10 mouse cellular contexts compared by ENCODE assay signal in the genomic region with DNA sequence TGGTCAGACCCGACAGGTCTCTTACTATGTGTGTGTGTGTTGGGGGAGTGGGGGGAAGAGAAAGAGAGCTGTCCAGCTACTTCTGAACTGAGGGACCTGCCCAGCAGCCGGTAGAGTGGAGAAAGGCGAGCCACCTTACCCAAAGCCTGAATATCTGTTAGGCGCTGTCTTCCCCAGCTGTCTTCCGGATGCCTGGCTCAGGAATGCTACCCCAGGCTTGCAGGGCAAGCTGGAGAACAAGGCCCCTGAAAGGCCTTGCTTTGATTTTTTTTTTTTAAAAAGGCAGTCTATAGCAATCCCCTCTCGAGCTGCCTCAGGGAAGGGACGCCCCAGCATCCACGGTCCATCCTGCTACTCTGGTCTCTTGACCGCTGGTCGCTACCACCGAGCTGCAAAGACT. TPM values are rescaled to one million over a fixed set of nuclear protein-coding genes. Genes with fewer than 3 reads are reported as not detected.
DNase-seq lines count a peak whose midpoint lies in the region; ATAC-seq and TF ChIP-seq lines count a peak whose summit lies in the region.
"Had no signal": no experiment of that assay in that cellular context is flagged by ENCODE, and none has a peak within 500 bp of the region (broad histone marks: within the 10 kb centered on the region; RNA-seq: fewer than 3 reads in every experiment).

No protein-coding gene starts in this region.

- H3K4me2 ChIP-seq in heart, embryonic 12.5 days = peak overlapping the region; percentile 97
- H3K4me2 ChIP-seq in embryonic facial prominence, embryonic 14.5 days (ENCODE audit: low read depth, low read length) = peak overlapping the region; percentile 99; the same call in 1 of the 2 replicates
- peak overlapping the region; percentile 96 for H3K4me2 ChIP-seq in limb, embryonic 12.5 days

- TF ChIP-seq CTCF in ES-Bruce4 (IDR thresholded peaks at IDR 0.05; ENCODE audit: low read depth, low read length) = no peak

- TF ChIP-seq EP300 in ES-Bruce4 (IDR thresholded peaks at IDR 0.05; ENCODE audit: insufficient read depth, low read depth, low read length) = no peak

- DNase-seq in heart, adult 9 months (ENCODE audit: low spot score in 2 of 2) = no peak
- peak; percentile 73 for DNase-seq in embryonic facial prominence, embryonic 14.5 days (ENCODE audit: low spot score)
- DNase-seq in thymus, postnatal 25 days = no peak
- no peak for DNase-seq in adrenal gland, adult 2 months
- no peak for DNase-seq in urinary bladder, adult 2 months (ENCODE audit: low spot score)
- DNase-seq: kidney, postnatal 36 days had no signal

- ATAC-seq in heart, embryonic 12.5 days (ENCODE audit: insufficient number of reproducible peaks, low FRiP score) = no peak
- ATAC-seq in embryonic facial prominence, embryonic 14.5 days (ENCODE audit: low read depth) = peak; percentile 1; the same call in 1 of the 2 replicates
- ATAC-seq in limb, embryonic 12.5 days (ENCODE audit: insufficient number of reproducible peaks, insufficient read depth, low FRiP score, low TSS enrichment, low read depth) = no peak

- peaks cover 11% of the 10 kb centered on the region; the same call in 1 of the 2 replicates for H3K36me3 ChIP-seq in heart, embryonic 12.5 days
- 0 out of 2 replicates have a peak, but pooled peaks cover 2% of the 10 kb centered on the region for H3K36me3 ChIP-seq in ES-Bruce4 (ENCODE audit: control insufficient read depth, insufficient read depth, low read length, poor library complexity, severe bottlenecking)
- peaks cover 16% of the 10 kb centered on the region for H3K36me3 ChIP-seq in embryonic facial prominence, embryonic 14.5 days (ENCODE audit: control insufficient read depth, insufficient read depth, low read length)
- peaks cover 7% of the 10 kb centered on the region; the same call in 1 of the 2 replicates for H3K36me3 ChIP-seq in limb, embryonic 12.5 days

- no peaks in the 10 kb centered on the region for H3K9me3 ChIP-seq in heart, embryonic 12.5 days (replicated peaks)
- H3K9me3 ChIP-seq in ES-Bruce4 (replicated peaks; ENCODE audit: control insufficient read depth, insufficient read depth, low read length, poor library complexity, severe bottlenecking) = no peaks in the 10 kb centered on the region
- no peaks in the 10 kb centered on the region for H3K9me3 ChIP-seq in embryonic facial prominence, embryonic 14.5 days (ENCODE audit: control insufficient read depth, low read length)
- H3K9me3 ChIP-seq in limb, embryonic 12.5 days = no peaks in the 10 kb centered on the region

- H3K4me1 ChIP-seq in heart, embryonic 12.5 days (replicated peaks) = peaks cover 48% of the 10 kb centered on the region
- peaks cover 7% of the 10 kb centered on the region for H3K4me1 ChIP-seq in ES-Bruce4 (ENCODE audit: control insufficient read depth, insufficient read depth, low read length)
- H3K4me1 ChIP-seq in embryonic facial prominence, embryonic 14.5 days (ENCODE audit: control insufficient read depth, insufficient read depth, low read length) = peaks cover 30% of the 10 kb centered on the region
- peaks cover 54% of the 10 kb centered on the region for H3K4me1 ChIP-seq in limb, embryonic 12.5 days (replicated peaks)

- H3K9ac ChIP-seq in heart, embryonic 12.5 days = peak overlapping the region; percentile 87
- 0 out of 2 replicates have a peak overlapping the region, but pooled peaks have one; percentile 1 for H3K9ac ChIP-seq in ES-Bruce4 (ENCODE audit: low read depth, poor library complexity, severe bottlenecking)
- peak overlapping the region; percentile 47 for H3K9ac ChIP-seq in embryonic facial prominence, embryonic 14.5 days (ENCODE audit: low read depth, low read length)
- H3K9ac ChIP-seq in limb, embryonic 12.5 days (replicated peaks) = peak overlapping the region; percentile 99

- TF ChIP-seq POLR2A in ES-Bruce4 (IDR thresholded peaks at IDR 0.05; ENCODE audit: insufficient read depth, low read length) = no peak

- no peak overlapping the region for H3K4me3 ChIP-seq in heart, embryonic 12.5 days
- no peak overlapping the region for H3K4me3 ChIP-seq in ES-Bruce4 (ENCODE audit: low read depth, low read length)
- no peak overlapping the region for H3K4me3 ChIP-seq in embryonic facial prominence, embryonic 14.5 days (ENCODE audit: low read depth, low read length)
- no peak overlapping the region for H3K4me3 ChIP-seq in limb, embryonic 12.5 days (replicated peaks)

- H3K27ac ChIP-seq in heart, embryonic 12.5 days (ENCODE audit: poor library complexity, severe bottlenecking) = peak overlapping the region; percentile 95
- H3K27ac ChIP-seq in ES-Bruce4 (ENCODE audit: insufficient read depth, low read length) = peak overlapping the region; percentile 62
- H3K27ac ChIP-seq in embryonic facial prominence, embryonic 14.5 days (replicated peaks; ENCODE audit: low read depth, low read length) = peak overlapping the region; percentile 96
- peak overlapping the region; percentile 98 for H3K27ac ChIP-seq in limb, embryonic 12.5 days
- H3K27ac ChIP-seq: macrophage had no signal

- WGBS in heart, embryonic 12.5 days = 34% methylated on average over 11 of the region's 11 CpGs
- WGBS in embryonic facial prominence, embryonic 14.5 days = 22% methylated on average over 11 of the region's 11 CpGs
- WGBS in limb, embryonic 12.5 days = 28% methylated on average over 11 of the region's 11 CpGs

- H3K27me3 ChIP-seq in heart, embryonic 12.5 days (replicated peaks) = no peaks in the 10 kb centered on the region
- H3K27me3 ChIP-seq in ES-Bruce4 (ENCODE audit: control insufficient read depth, insufficient read depth, low read length, poor library complexity, severe bottlenecking) = peaks cover 11% of the 10 kb centered on the region; the same call in 1 of the 2 replicates
- H3K27me3 ChIP-seq in embryonic facial prominence, embryonic 14.5 days (replicated peaks; ENCODE audit: control insufficient read depth, insufficient read depth, low read length) = no peaks in the 10 kb centered on the region
- H3K27me3 ChIP-seq in limb, embryonic 12.5 days = no peaks in the 10 kb centered on the region

RNA-seq across cellular contexts. Expression of a gene that starts 32.6 kb away (rescaled TPM):
- polyA plus RNA-seq in heart, embryonic 12.5 days (2016; fragmentation: Nextera tagmentation; extraction: Ambion mirVana) = 114 and 117 TPM in 2 replicates
- polyA plus RNA-seq in ES-Bruce4 (2011; ENCODE audit: insufficient read depth, insufficient read length, low read depth, missing spikeins) = 44.0 and 50.3 TPM in 2 replicates
- polyA plus RNA-seq in embryonic facial prominence, embryonic 14.5 days (2014; fragmentation: Nextera tagmentation; extraction: Ambion mirVana) = 78.8 and 86.4 TPM in 2 replicates
- polyA plus RNA-seq in limb, embryonic 12.5 days (2016; fragmentation: Nextera tagmentation; extraction: Ambion mirVana) = 84.7 and 86.8 TPM in 2 replicates
- total RNA-seq in adrenal gland, adult 2 months (2021) = 100 to 1,000 TPM; 119 to 148 TPM
- 132 and 146 TPM in 2 replicates for polyA plus RNA-seq in adrenal gland, adult 2 months (2012; rRNA removed)
- polyA plus RNA-seq in urinary bladder, adult 2 months (2012; rRNA removed) = 60.0 and 72.0 TPM in 2 replicates

RNA-seq across cellular contexts. Expression of a gene that starts 49.0 kb away (rescaled TPM):
- polyA plus RNA-seq in heart, embryonic 12.5 days (2016; fragmentation: Nextera tagmentation; extraction: Ambion mirVana) = 6.5 and 7.6 TPM in 2 replicates
- 21.2 and 21.6 TPM in 2 replicates for polyA plus RNA-seq in ES-Bruce4 (2011; ENCODE audit: insufficient read depth, insufficient read length, low read depth, missing spikeins)
- 11.1 and 12.0 TPM in 2 replicates for polyA plus RNA-seq in embryonic facial prominence, embryonic 14.5 days (2014; fragmentation: Nextera tagmentation; extraction: Ambion mirVana)
- polyA plus RNA-seq in limb, embryonic 12.5 days (2016; fragmentation: Nextera tagmentation; extraction: Ambion mirVana) = 18.3 and 18.5 TPM in 2 replicates
- 10 to 100 TPM in 1 of 2 experiments, 1 to 10 TPM in 1; 9.2 to 21.9 TPM for total RNA-seq in adrenal gland, adult 2 months (2021)
- polyA plus RNA-seq in adrenal gland, adult 2 months (2012; rRNA removed) = 17.9 and 19.5 TPM in 2 replicates
- polyA plus RNA-seq in urinary bladder, adult 2 months (2012; rRNA removed) = 4.3 and 8.2 TPM in 2 replicates

Comparison
In these comparisons a context has a peak if more than half of its experiments do, and no peak if none do; other contexts are left out.
1. H3K9ac ChIP-seq: peak in every context shown above with its lines; median percentile 99 in limb, embryonic 12.5 days; 87 in heart, embryonic 12.5 days; 47 in embryonic facial prominence, embryonic 14.5 days; 1 in ES-Bruce4.